Mouse (Mus musculus) cerebellum, adult 9-11 months (tissue): ENCODE results near the gene Col2a1.

ENCODE experiments used
- DNase-seq: peaks from one replicate; pipeline ENCODE4 v3.0.0; 2022

Gene Col2a1

DNA sequence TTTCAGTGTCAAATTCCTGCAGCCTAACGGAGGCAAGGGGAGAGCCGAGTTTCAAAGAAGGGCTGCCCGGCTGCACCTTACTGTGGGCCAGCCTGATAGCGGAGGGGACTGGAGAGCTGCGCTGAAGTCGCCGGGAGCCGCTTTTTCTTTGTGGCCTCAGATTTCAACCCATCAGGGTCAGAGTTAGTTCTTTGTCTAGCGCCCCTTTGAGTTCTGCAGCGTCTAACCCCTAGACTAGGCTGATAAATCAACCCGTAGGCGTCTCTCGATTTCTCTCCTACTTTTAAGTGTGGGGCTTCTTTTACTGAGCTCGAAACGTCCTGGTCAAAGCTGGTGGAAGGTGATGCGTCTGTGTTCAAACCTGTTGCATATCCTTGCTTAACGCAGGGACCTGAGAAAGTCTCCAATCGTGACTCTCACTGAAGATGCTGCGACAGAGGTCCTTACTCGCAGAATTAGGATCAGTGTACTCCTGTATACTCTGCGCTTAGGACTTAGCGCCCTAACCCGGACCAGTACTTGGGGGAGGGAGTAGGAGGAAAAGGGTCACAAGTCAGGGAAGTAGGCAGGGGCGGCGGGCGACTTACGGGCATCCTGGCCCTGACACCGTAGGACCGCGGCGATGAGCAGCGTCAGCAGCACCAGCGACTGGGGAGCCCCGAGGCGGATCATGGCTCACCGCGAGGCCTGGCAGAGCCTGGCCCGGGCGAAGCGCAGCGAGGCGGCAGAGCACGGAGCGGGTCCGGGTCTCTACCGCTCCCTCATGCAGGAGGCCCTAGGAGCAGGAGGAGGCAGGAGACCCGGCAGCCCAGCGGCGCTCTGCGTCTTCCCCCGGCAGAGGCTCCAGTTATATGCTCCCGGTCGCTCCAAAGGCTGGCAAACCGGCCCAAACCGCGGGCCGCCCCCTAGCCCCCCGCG is at the start of gene Col2a1:
Gene Col2a1 (minus strand): TSS at position 874 of the 918 bp plus-strand sequence.
- DNase-seq: no peak

GRCm38 (mm10) chr15:98051685-98052084 is 47.2 kb upstream of the Col2a1 start:
- no peak for DNase-seq

GRCm38 (mm10) chr15:98048918-98049700 is 44.6 kb upstream of the Col2a1 start:
- DNase-seq: no peak

GRCm38 (mm10) chr15:98044387-98044786 is 39.9 kb upstream of the Col2a1 start:
- DNase-seq: no peak

- DNase-seq: no peak
Measured at GRCm38 (mm10) chr15:98043967-98044366, 39.5 kb upstream of the Col2a1 start.

DNA sequence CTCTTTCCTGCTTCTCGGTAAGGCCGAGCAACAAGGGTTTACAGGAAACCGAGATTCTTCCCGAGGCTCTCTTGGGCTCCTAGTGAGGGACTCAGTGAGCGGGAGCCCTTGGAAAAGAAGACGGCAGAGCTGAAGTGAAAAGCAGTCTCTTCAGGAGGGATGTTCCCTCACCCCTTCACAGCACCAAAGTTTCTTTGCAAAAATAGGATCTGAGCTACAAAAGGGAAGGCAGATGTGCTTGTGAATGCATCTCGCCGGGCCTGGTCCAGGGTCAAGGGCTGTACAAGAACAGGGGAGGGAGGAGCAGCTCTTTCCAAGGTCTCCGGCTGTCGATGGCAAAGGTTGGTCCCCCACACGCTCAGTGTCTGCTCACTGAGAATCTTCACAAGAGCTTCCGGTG is 38.0 kb upstream of the Col2a1 start:
- DNase-seq: no peak

GRCm38 (mm10) chr15:98039682-98040081 is 35.2 kb upstream of the Col2a1 start:
- DNase-seq: no peak

- DNase-seq: no peak
Measured at GRCm38 (mm10) chr15:98036578-98036977, 32.1 kb upstream of the Col2a1 start.

DNA sequence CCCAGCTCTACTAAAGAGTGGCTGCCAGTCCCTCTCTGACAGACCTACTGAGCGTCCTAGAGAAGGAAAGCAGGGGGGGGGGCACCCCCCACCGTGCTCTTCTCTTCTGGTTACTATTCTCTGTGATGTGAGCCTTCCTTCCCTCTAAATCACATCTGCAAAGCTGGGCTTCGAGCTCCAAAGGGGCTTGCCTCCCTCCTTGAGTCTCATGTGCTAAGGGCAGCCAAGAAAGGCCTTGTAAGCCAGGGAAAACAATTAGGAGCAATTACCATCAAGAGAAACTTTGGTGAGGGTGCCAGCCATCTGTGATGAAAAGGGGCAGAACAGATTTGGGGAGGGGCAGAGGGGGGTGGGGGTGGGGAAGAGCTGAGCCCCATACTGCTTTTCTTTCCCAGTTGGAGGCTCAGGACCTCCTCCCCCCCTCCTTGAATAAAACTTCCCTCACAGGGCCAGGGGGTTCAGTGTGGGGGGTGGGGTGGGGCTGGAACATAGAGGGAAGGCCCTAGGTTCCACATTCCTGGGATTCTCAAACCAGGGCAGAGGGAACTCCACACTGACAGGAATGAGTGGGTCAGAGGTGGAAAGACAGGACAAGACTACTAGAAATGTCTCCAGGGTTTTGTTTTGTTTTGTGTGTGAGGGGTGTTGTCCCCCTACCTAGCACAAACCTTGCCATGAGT is 30.7 kb upstream of the Col2a1 start:
- DNase-seq: no peak

DNA sequence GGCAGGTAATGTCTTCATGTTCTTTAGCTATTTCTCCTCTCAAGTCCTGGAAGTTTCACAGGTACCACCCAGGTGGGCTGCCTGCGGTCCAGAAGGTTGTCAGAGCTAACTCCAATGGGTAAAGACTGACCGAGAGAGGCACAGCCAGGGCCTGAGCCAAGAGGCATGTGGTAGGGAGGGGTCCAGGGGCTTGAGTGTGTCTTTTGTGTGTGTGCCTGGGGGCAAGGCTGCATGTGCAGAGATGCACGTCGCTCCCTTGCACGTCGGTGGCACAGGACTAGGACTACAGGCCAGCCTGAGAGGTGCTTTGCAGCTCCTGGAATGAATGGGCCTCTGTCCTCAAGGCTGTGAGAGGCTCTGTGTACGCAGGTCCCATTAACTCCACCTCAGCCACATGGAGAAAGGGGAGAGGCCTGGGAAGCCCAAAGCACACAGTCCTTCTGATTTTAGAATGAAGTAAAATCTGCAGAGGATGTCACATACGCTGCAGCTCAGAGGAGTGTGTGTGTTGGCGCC is 28.8 kb upstream of the Col2a1 start:
- no peak for DNase-seq

DNA sequence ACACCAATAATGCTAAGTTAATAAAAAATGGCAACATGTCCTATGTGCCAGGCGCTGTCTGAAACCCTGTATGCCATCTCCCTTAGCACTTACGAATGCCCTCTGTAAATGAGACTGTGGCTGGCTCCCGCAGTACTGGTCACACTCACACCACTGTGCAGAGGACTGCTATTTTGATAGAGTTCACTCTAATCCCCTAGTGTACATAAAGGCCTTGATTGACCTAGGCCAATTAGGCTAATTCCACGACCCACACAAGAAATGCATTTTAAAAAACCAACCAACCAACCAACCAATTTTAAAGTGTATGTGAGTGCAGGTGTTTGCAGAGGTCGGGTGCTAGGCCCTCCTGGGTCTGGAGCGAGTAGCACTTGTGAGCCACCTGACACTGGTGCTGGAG is 25.3 kb upstream of the Col2a1 start:
- DNase-seq: no peak

GRCm38 (mm10) chr15:98026967-98027904 is 22.7 kb upstream of the Col2a1 start:
- DNase-seq: no peak

DNA sequence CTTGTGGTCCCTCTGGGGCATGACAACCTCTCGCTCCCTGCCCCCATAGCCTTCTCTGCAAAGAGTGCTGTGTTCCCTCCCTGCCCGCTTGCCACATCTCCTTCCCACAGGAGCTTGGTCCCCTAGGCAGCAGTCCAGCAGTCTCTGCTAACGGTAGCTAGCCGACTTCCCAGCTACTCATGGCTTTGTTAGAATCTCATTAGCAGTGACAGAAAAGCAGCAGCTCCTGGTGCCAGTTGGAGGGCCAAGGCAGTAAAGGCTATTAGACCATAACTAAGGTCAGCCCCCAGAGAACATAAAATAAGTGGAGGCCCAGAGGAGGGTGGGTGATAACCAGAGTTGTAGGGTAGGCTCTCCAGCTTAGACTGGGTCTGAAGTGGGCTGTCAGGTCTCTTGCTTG is 21.1 kb upstream of the Col2a1 start:
- DNase-seq: no peak

GRCm38 (mm10) chr15:98023137-98023536 is 18.6 kb upstream of the Col2a1 start:
- DNase-seq: no peak

GRCm38 (mm10) chr15:98021886-98022285 is 17.4 kb upstream of the Col2a1 start:
- DNase-seq: no peak

DNA sequence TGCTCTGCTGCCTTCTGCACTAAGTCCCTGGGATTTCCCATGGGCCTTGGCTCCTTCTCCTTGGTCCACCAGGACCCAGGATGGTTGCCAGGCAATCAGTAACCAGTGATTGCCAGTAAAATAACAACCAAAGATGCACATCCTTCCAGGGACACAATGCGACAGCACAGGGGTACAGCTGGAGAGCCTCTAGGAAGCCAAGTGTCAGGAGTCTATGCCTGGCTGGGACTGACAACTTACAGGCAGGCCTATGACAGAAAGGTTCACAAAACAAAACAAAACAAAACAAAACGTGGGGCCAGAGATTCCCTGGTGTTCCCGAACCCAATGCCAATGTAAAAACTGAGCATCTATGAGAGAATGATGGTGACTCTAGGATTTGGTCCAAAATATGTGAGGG is 14.6 kb upstream of the Col2a1 start:
- DNase-seq: no peak

DNA sequence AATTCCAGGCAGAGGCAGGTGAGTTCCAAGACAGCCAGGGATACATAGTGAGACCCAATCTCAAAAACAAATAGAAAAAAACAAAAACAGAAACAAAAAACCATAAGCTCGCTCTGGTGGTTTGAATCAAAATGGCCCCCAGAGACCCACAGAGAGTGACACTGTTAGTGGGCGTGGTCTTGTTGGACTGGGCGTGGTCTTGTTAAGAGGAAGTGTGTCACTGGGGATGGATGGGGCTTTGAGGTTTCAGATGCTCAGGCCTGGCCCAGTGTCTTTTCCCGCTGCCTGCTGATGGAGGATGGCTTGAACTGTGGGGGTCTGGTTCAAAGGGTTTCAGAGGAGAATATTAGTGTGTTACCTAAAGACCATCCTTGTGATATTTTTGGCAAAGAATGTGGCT is 13.4 kb upstream of the Col2a1 start:
- no peak for DNase-seq

DNA sequence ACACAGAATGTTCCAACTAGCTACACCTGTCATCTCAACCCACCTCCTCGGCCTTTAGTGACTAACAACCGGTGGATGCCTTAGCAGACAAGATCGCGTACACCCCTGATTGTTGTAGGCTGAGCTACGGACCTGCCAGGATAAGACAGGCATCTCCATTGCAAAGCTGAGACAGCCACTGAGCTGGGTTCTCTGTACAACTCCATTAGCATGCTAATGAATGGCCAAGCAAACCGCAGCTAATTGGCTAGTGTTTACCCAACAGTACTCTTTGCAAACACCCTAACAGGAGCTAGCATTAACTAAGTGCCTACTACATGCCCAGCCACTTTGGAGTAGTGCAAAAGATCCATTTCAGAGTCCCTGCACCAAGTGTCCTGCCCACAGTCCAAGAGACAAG is 8.3 kb upstream of the Col2a1 start:
- no peak for DNase-seq

DNA sequence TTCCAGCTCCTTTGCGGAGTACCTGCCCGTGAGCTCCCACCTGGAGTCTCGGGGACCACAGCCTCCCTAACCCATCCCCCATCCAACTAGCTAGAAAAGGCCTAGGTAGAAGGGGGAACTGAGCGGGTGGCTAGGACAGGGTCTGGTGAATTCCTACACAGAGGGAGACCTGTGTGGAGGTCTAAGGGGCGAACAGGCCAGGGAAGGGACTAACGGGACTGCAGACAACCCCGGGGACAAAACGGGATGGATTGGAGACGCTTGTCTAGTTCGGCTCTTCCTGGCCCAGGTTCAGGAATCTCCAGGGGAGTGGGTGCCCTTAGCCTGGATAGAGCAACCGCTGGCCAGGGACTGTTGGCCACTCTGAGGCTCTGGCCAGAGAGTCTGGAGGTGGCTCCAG is 686 bp upstream of the Col2a1 start:
- no peak for DNase-seq

- no peak for DNase-seq
Measured at GRCm38 (mm10) chr15:98004740-98005159, 255 bp upstream of the Col2a1 start.

DNA sequence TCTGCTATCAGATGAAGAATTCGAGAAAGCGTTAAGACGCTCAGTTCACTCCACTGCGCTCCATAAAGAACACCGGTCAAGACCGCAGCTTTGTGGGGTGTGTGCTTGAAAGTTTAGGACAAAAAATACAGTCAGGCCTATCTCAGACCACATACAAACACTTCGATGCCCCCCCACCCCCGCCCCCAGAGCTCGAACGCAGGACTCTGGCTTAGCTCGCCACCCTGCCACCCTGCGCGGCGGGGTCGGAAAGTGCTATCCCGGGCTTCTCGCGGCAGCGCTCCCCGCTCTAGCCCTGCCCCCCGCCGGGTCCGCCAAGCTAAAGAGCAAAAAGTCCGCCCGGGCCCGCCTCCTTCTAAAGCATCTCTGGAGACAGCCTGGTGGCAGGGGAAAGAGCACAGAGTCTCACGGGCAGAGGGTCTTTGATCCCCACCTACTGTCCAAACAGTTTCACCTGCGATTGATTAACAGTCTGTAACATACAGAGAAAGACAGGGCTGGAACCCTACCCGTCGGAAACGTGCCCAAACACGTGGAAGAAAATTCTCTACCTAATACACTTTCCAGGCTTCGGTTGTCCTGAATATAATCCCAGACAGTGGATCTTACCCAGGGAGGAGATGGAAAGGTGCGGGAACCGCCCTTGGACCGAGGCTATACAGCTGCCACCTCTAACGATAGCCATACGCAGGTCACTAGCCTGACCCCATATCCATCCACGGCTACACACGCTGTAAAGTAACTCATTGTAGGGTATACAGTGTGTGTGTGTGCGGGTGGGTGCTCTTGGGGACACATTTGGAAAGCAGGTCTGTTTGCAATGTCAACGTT is 1.3 kb downstream of the Col2a1 start:
- DNase-seq: no peak
